In the genomic region with DNA sequence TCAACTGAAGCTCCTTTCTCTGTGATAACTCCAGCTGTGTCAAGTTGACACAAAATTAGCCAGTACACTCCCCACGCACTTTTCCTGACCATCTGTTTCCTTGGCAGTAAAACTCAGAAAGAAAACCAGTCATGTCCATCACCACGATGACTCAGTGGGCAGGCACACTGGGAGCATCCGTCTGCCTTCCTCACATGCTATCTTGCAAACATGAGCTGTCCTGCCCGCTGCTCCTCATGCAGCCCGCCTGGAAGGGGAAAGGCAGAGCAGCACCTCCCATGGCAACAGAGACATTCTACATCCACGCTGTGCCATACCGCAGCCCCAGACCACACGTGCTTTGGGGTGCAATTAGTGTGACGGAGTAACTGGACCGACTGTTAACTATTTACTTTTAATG, we compare ENCODE assay signal across 9 mouse cellular contexts. TPM values are rescaled to one million over a fixed set of nuclear protein-coding genes. Genes with fewer than 3 reads are reported as not detected.
DNase-seq lines count a peak whose midpoint lies in the region; ATAC-seq and TF ChIP-seq lines count a peak whose summit lies in the region.
"Had no signal": no experiment of that assay in that cellular context is flagged by ENCODE, and none has a peak within 500 bp of the region (broad histone marks: within the 10 kb centered on the region; RNA-seq: fewer than 3 reads in every experiment).

No protein-coding gene starts in this region.

- no peak overlapping the region for H3K9ac ChIP-seq in liver, postnatal 0 days (replicated peaks)
- peak overlapping the region; percentile 52 for H3K9ac ChIP-seq in heart, embryonic 16.5 days (ENCODE audit: low read length)
- no peak overlapping the region for H3K9ac ChIP-seq in forebrain, embryonic 11.5 days (ENCODE audit: low read length)

- TF ChIP-seq CTCF in liver, postnatal 0 days (IDR thresholded peaks at IDR 0.05; ENCODE audit: low read depth) = no peak

- H3K9me3 ChIP-seq in liver, postnatal 0 days (ENCODE audit: low read length) = no peaks in the 10 kb centered on the region
- H3K9me3 ChIP-seq in heart, embryonic 16.5 days (replicated peaks; ENCODE audit: control insufficient read depth, low read length) = no peaks in the 10 kb centered on the region
- no peaks in the 10 kb centered on the region for H3K9me3 ChIP-seq in forebrain, embryonic 11.5 days (ENCODE audit: control insufficient read depth, low read length)

- no peak overlapping the region for H3K27ac ChIP-seq in liver, postnatal 0 days (ENCODE audit: low read depth)
- no peak overlapping the region for H3K27ac ChIP-seq in heart, embryonic 16.5 days (ENCODE audit: low read length)
- H3K27ac ChIP-seq in forebrain, embryonic 11.5 days (ENCODE audit: low read depth, low read length) = no peak overlapping the region

- H3K4me1 ChIP-seq in liver, postnatal 0 days (ENCODE audit: insufficient read depth) = peaks cover 12% of the 10 kb centered on the region
- H3K4me1 ChIP-seq in heart, embryonic 16.5 days (ENCODE audit: control insufficient read depth, insufficient read depth, low read length) = peaks cover 45% of the 10 kb centered on the region
- H3K4me1 ChIP-seq in forebrain, embryonic 11.5 days (replicated peaks; ENCODE audit: control insufficient read depth, insufficient read depth, low read length) = no peaks in the 10 kb centered on the region

- no peak overlapping the region for H3K4me2 ChIP-seq in liver, postnatal 0 days (ENCODE audit: low read depth, low read length)
- peak overlapping the region; percentile 59 for H3K4me2 ChIP-seq in heart, embryonic 16.5 days (ENCODE audit: low read depth, low read length)
- H3K4me2 ChIP-seq in forebrain, embryonic 11.5 days (ENCODE audit: low read depth, low read length, severe bottlenecking) = no peak overlapping the region

- DNase-seq in liver = peak; percentile 56
- DNase-seq in liver, postnatal 0 days = no peak
- DNase-seq in cerebellum, postnatal 25 days = peak; percentile 59 to 72
- peak; percentile 41 for DNase-seq in retina, embryonic 14.5 days (ENCODE audit: low spot score)
- DNase-seq in T-cell, adult 2 months (ENCODE audit: low spot score) = no peak
- no peak for DNase-seq in forebrain, embryonic 11.5 days (ENCODE audit: low spot score)

- H3K27me3 ChIP-seq in liver, postnatal 0 days (ENCODE audit: insufficient read depth, low read length) = no peaks in the 10 kb centered on the region
- H3K27me3 ChIP-seq in heart, embryonic 16.5 days (ENCODE audit: control insufficient read depth, insufficient read depth, low read length) = no peaks in the 10 kb centered on the region
- no peaks in the 10 kb centered on the region for H3K27me3 ChIP-seq in forebrain, embryonic 11.5 days (ENCODE audit: control insufficient read depth, insufficient read depth, low read length)

- WGBS in liver, postnatal 0 days (ENCODE audit: insufficient replicate concordance) = 53% methylated on average over 10 of the region's 10 CpGs
- WGBS in heart, embryonic 16.5 days = 28% methylated on average over 10 of the region's 10 CpGs
- 77% methylated on average over 10 of the region's 10 CpGs for WGBS in forebrain, embryonic 11.5 days

- H3K4me3 ChIP-seq in liver, postnatal 0 days (ENCODE audit: low read depth, low read length) = no peak overlapping the region
- H3K4me3 ChIP-seq in heart, embryonic 16.5 days (ENCODE audit: low read length) = peak overlapping the region; percentile 35
- H3K4me3 ChIP-seq in forebrain, embryonic 11.5 days (ENCODE audit: low read depth, low read length) = no peak overlapping the region

- ATAC-seq in liver, postnatal 0 days = no peak
- ATAC-seq in heart, embryonic 16.5 days (replicated peaks; ENCODE audit: extremely low read depth, insufficient read depth, low FRiP score) = no peak
- ATAC-seq in granulocyte monocyte progenitor cell, adult 5-6 weeks (replicated peaks; ENCODE audit: poor library complexity, severe bottlenecking) = no peak
- ATAC-seq in forebrain, embryonic 11.5 days (replicated peaks; ENCODE audit: low FRiP score) = no peak

- no peak for TF ChIP-seq EP300 in liver, postnatal 0 days (IDR thresholded peaks at IDR 0.05; ENCODE audit: low read depth)

- H3K36me3 ChIP-seq in liver, postnatal 0 days (replicated peaks; ENCODE audit: insufficient read depth, low read length) = no peaks in the 10 kb centered on the region
- peaks cover 19% of the 10 kb centered on the region for H3K36me3 ChIP-seq in heart, embryonic 16.5 days (ENCODE audit: control insufficient read depth, insufficient read depth)
- no peaks in the 10 kb centered on the region for H3K36me3 ChIP-seq in forebrain, embryonic 11.5 days (ENCODE audit: control insufficient read depth, insufficient read depth, low read length)

RNA-seq across cellular contexts. Expression of a gene that starts 6.3 kb away (rescaled TPM):
- polyA plus RNA-seq in liver, postnatal 0 days (2015; fragmentation: Nextera tagmentation; extraction: Ambion mirVana) = 10.8 and 12.6 TPM in 2 replicates
- 421 and 423 TPM in 2 replicates for polyA plus RNA-seq in heart, embryonic 16.5 days (2015; fragmentation: Nextera tagmentation; extraction: Ambion mirVana)
- total RNA-seq in granulocyte monocyte progenitor cell, adult 5-6 weeks (2014; fragmentation: Nextera tagmentation) = not detected in 2 replicates
- total RNA-seq in granulocyte monocyte progenitor cell, adult 5-6 weeks (2017) = not detected in 2 replicates
- polyA plus RNA-seq in forebrain, embryonic 11.5 days (2014; fragmentation: Nextera tagmentation; extraction: Ambion mirVana) = 0.56 and 1.4 TPM in 2 replicates

RNA-seq across cellular contexts. Expression of a gene that starts 21.5 kb away (rescaled TPM):
- not detected in 2 replicates for polyA plus RNA-seq in liver, postnatal 0 days (2015; fragmentation: Nextera tagmentation; extraction: Ambion mirVana)
- 2.3 and 4.6 TPM in 2 replicates for polyA plus RNA-seq in heart, embryonic 16.5 days (2015; fragmentation: Nextera tagmentation; extraction: Ambion mirVana)
- not detected in 2 replicates for total RNA-seq in granulocyte monocyte progenitor cell, adult 5-6 weeks (2014; fragmentation: Nextera tagmentation)
- total RNA-seq in granulocyte monocyte progenitor cell, adult 5-6 weeks (2017) = not detected in 2 replicates
- not detected in 2 replicates for polyA plus RNA-seq in forebrain, embryonic 11.5 days (2014; fragmentation: Nextera tagmentation; extraction: Ambion mirVana)
- total RNA-seq: liver, adult 2 months had no signal
- polyA plus RNA-seq: liver, adult 2 months had no signal

RNA-seq across cellular contexts. Expression of a gene that starts 21.5 kb away (rescaled TPM):
- polyA plus RNA-seq in liver, postnatal 0 days (2015; fragmentation: Nextera tagmentation; extraction: Ambion mirVana) = 274 and 276 TPM in 2 replicates
- 256 and 261 TPM in 2 replicates for polyA plus RNA-seq in heart, embryonic 16.5 days (2015; fragmentation: Nextera tagmentation; extraction: Ambion mirVana)
- total RNA-seq in granulocyte monocyte progenitor cell, adult 5-6 weeks (2014; fragmentation: Nextera tagmentation) = 124 and 168 TPM in 2 replicates
- total RNA-seq in granulocyte monocyte progenitor cell, adult 5-6 weeks (2017) = 185 and 260 TPM in 2 replicates
- polyA plus RNA-seq in forebrain, embryonic 11.5 days (2014; fragmentation: Nextera tagmentation; extraction: Ambion mirVana) = 118 and 119 TPM in 2 replicates

RNA-seq across cellular contexts. Expression of a gene that starts 26.4 kb away (rescaled TPM):
- polyA plus RNA-seq in liver, postnatal 0 days (2015; fragmentation: Nextera tagmentation; extraction: Ambion mirVana) = 0.04 TPM in 1 of 2 replicates, not detected in the other
- polyA plus RNA-seq in heart, embryonic 16.5 days (2015; fragmentation: Nextera tagmentation; extraction: Ambion mirVana) = 0.12 and 0.50 TPM in 2 replicates
- total RNA-seq in granulocyte monocyte progenitor cell, adult 5-6 weeks (2014; fragmentation: Nextera tagmentation) = not detected in 2 replicates
- not detected in 2 replicates for total RNA-seq in granulocyte monocyte progenitor cell, adult 5-6 weeks (2017)
- polyA plus RNA-seq in forebrain, embryonic 11.5 days (2014; fragmentation: Nextera tagmentation; extraction: Ambion mirVana) = 0.39 and 0.41 TPM in 2 replicates
- total RNA-seq: liver, adult 2 months had no signal
- polyA plus RNA-seq: liver, adult 2 months had no signal

Comparison
In these comparisons a context has a peak if more than half of its experiments do, and no peak if none do; other contexts are left out.
1. DNase-seq: peak in liver (single experiment), cerebellum, postnatal 25 days (2 of 2) and retina, embryonic 14.5 days (single experiment); none in liver, postnatal 0 days (single experiment), T-cell, adult 2 months (single experiment) and forebrain, embryonic 11.5 days (single experiment).
2. RNA of a gene that starts 6.3 kb away (polyA plus RNA-seq): 421 to 423 TPM in heart, embryonic 16.5 days; 10.8 to 12.6 TPM in liver, postnatal 0 days and 0.56 to 1.4 TPM in forebrain, embryonic 11.5 days; every median in the first group is over 10 times any median in the second.